Mouse (Mus musculus): ENCODE results near the gene Top1. TPM values are rescaled to one million over a fixed set of nuclear protein-coding genes. Genes with fewer than 3 reads are reported as not detected.

Top1 gene
- total and polyA plus RNA-seq, 3 experiments: 89.8 to 312 (median 91.3) TPM

- H3K4me1 ChIP-seq (ENCODE audit: control insufficient read depth in 1 of 2, insufficient read depth in 2 of 2): peaks cover 6 to 44% of the 10 kb centered on the region in 2 experiments
- DNase-seq (ENCODE audit: extremely low read depth): peak; percentile 75
- no peak overlapping the region for H3K4me3 ChIP-seq (replicated peaks in 1 of 3; ENCODE audit: low read depth in 2 of 3, low read length in 2 of 3, poor library complexity in 1 of 3)
- H3K27ac ChIP-seq (ENCODE audit: insufficient read depth, low read depth): peak overlapping the region; percentile 90; the same call in 1 of the 2 replicates
- H3K36me3 ChIP-seq (replicated peaks in 1 of 2; ENCODE audit: control insufficient read depth in 1 of 2, insufficient read depth in 1 of 2, low read length in 1 of 2): no peaks in the 10 kb centered on the region
- TF ChIP-seq EP300 (IDR thresholded peaks at IDR 0.05; ENCODE audit: low read length): no peak
- TF ChIP-seq RAD21 (IDR thresholded peaks at IDR 0.05; ENCODE audit: low read depth, low read length): peak; percentile 82
- TF ChIP-seq ZMIZ1 (IDR thresholded peaks at IDR 0.05; ENCODE audit: low read depth, low read length): no peak
- TF ChIP-seq E2F4 (IDR thresholded peaks at IDR 0.05; ENCODE audit: insufficient replicate concordance, low read depth, low read length): no peak
- TF ChIP-seq UBTF (IDR thresholded peaks at IDR 0.05; ENCODE audit: low read depth, low read length): no peak
- TF ChIP-seq MXI1 (IDR thresholded peaks at IDR 0.05; ENCODE audit: low read depth, low read length): 0 out of 2 replicates have a peak, but pooled peaks have one; percentile 40
- peak; percentile 66 to 83; a peak in 3 of 4 replicates for TF ChIP-seq CTCF (conservative IDR thresholded peaks at IDR 0.05 in 1 of 2, IDR thresholded peaks at IDR 0.05 in 1 of 2; ENCODE audit: low read depth in 2 of 2, low read length in 2 of 2)
- 0 out of 2 replicates have a peak, but pooled peaks have one; percentile 44 for TF ChIP-seq MAZ (IDR thresholded peaks at IDR 0.05; ENCODE audit: low read depth, low read length)
- no peak for TF ChIP-seq RCOR1 (conservative IDR thresholded peaks at IDR 0.05; ENCODE audit: low read depth, low read length)
- TF ChIP-seq IRF4 (IDR thresholded peaks at IDR 0.05; ENCODE audit: low read depth, low read length): peak; percentile 46; the same call in 1 of the 2 replicates
- no peak for TF ChIP-seq POLR2AphosphoS2 (IDR thresholded peaks at IDR 0.05; ENCODE audit: low read depth, low read length)
- TF ChIP-seq ZNF384 (IDR thresholded peaks at IDR 0.05; ENCODE audit: low read depth, low read length): peak; percentile 54; the same call in 1 of the 2 replicates
- TF ChIP-seq NELFE (IDR thresholded peaks at IDR 0.05; ENCODE audit: low read depth, low read length): 0 out of 2 replicates have a peak, but pooled peaks have one; percentile 22
- no peak for TF ChIP-seq MAFK (IDR thresholded peaks at IDR 0.05; ENCODE audit: insufficient replicate concordance, low read length)
- TF ChIP-seq MAX (IDR thresholded peaks at IDR 0.05; ENCODE audit: low read length): no peak
- TF ChIP-seq CHD2 (IDR thresholded peaks at IDR 0.05; ENCODE audit: low read length): peak; percentile 67; the same call in 1 of the 2 replicates
- TF ChIP-seq SMC3 (IDR thresholded peaks at IDR 0.05; ENCODE audit: low read depth, low read length): peak; percentile 90
- TF ChIP-seq ETS1 (conservative IDR thresholded peaks at IDR 0.05; ENCODE audit: low read depth, low read length): no peak
- no peak for TF ChIP-seq GABPA (IDR thresholded peaks at IDR 0.05; ENCODE audit: insufficient replicate concordance, low read depth, low read length)
- TF ChIP-seq BHLHE40 (IDR thresholded peaks at IDR 0.05; ENCODE audit: low read depth, low read length): peak; percentile 31; the same call in 1 of the 2 replicates
- TF ChIP-seq ZC3H11A (IDR thresholded peaks at IDR 0.05; ENCODE audit: low read depth, low read length): peak; percentile 44
- TF ChIP-seq CHD1 (IDR thresholded peaks at IDR 0.05; ENCODE audit: low read depth, low read length): no peak
- TF ChIP-seq MEF2A (IDR thresholded peaks at IDR 0.05; ENCODE audit: borderline replicate concordance, low read depth, low read length): 0 out of 2 replicates have a peak, but pooled peaks have one; percentile 29
- TF ChIP-seq MYC (IDR thresholded peaks at IDR 0.05; ENCODE audit: low read depth, low read length): peak; percentile 30; the same call in 1 of the 2 replicates
- 0 out of 2 replicates have a peak, but pooled peaks have one; percentile 36 for TF ChIP-seq TCF12 (IDR thresholded peaks at IDR 0.05; ENCODE audit: low read depth, low read length)
- TF ChIP-seq ELF1 (IDR thresholded peaks at IDR 0.05; ENCODE audit: low read depth, low read length): no peak; the same call in 1 of the 2 replicates
- H3K9me3 ChIP-seq (replicated peaks; ENCODE audit: low read length): peaks cover 6% of the 10 kb centered on the region
- no peaks in the 10 kb centered on the region for H3K79me2 ChIP-seq (replicated peaks; ENCODE audit: control insufficient read depth, extremely low read depth, insufficient read depth, poor library complexity, severe bottlenecking)
- no peaks in the 10 kb centered on the region for H3K27me3 ChIP-seq (replicated peaks)
- H3K4me2 ChIP-seq (ENCODE audit: insufficient read depth, low read depth, poor library complexity, severe bottlenecking): no peak overlapping the region
- in situ Hi-C loops (cut with MboI; ENCODE audit: low pct_ligation_motif_present, low pct_unique_long_range_greater_than_20kb, low sequenced_read_pairs): loop anchor here (5.0 kb wide), 2 partner anchors 50 to 280 kb away; partner anchors contain the start of gene Lpin3
- H3K9ac ChIP-seq (ENCODE audit: insufficient read depth, low read depth): no peak overlapping the region
- dilution Hi-C loops (cut with MboI; ENCODE audit: extremely low pct_ligation_motif_present, extremely low pct_unique_long_range_greater_than_20kb, low sequenced_read_pairs): no loop called here
Measured at GRCm38 (mm10) chr2:160601805-160602204, 43.9 kb upstream of the Top1 start.

Data from CH12.LX (cell line).